ENCODE assay signal across 12 mouse cellular contexts in the genomic region with DNA sequence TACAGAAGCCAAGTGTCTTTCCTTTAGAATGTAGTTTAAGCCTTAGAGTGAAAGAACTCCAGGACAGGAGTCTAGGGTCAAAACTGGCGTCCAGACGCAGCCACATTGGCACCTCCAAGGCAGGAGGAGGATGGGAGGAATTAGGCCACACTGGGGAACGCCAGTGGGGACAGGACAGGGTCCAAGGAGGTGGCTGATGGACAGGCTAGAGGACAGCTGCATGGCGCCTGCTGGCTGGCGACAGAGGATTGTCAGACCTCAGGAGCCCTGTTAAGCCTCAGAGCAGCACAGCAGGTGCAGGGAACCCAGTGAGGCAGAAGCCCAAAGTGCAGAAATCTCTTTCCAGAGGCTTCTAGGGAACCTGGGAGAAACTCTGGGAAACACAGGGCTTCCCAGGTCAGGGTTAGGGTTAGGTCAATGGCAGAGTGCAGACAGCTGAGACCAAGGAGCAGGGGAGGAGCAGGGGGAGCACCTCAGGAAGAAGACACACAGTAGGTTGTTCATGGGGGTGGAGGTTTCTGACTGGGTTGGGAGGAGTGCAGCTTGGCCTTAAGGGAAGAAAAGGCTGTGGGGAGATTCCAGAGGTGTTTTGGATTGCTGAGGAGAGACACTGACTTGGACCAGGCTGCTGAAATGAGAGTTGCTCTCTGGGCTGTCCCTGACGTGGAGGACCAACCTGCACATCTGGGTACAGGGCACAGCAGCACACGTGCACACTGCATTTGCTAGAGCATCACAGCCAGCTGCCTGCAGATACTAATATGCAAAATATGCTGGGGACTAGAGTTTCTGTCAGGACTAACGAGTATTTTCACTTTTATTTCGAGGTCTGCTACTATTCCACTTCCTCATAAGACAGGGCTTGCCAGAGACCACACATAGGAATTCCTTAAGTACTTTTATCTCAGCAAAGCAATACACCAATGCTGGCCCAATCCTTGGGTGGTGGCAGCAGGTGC. TPM values are rescaled to one million over a fixed set of nuclear protein-coding genes. Genes with fewer than 3 reads are reported as not detected.
DNase-seq lines count a peak whose midpoint lies in the region; ATAC-seq and TF ChIP-seq lines count a peak whose summit lies in the region.
"Had no signal": no experiment of that assay in that cellular context is flagged by ENCODE, and none has a peak within 500 bp of the region (broad histone marks: within the 10 kb centered on the region; RNA-seq: fewer than 3 reads in every experiment).

No protein-coding gene starts in this region.

- H3K4me1 ChIP-seq in heart, postnatal 0 days (ENCODE audit: control insufficient read depth, insufficient read depth): peaks cover 31% of the 10 kb centered on the region
- H3K4me1 ChIP-seq in CH12.LX (ENCODE audit: control insufficient read depth in 1 of 2, insufficient read depth in 2 of 2): peaks cover 37 to 60% of the 10 kb centered on the region in 2 experiments
- peaks cover 25% of the 10 kb centered on the region for H3K4me1 ChIP-seq in embryonic facial prominence, embryonic 14.5 days (ENCODE audit: control insufficient read depth, insufficient read depth, low read length)

- peaks cover 10% of the 10 kb centered on the region for H3K79me2 ChIP-seq in CH12.LX (replicated peaks; ENCODE audit: control insufficient read depth, extremely low read depth, insufficient read depth, poor library complexity, severe bottlenecking)

- no peak overlapping the region for H3K27ac ChIP-seq in heart, postnatal 0 days (ENCODE audit: low read depth)
- peak overlapping the region; percentile 34; the same call in 1 of the 2 replicates for H3K27ac ChIP-seq in CH12.LX (ENCODE audit: insufficient read depth, low read depth)
- no peak overlapping the region for H3K27ac ChIP-seq in embryonic facial prominence, embryonic 14.5 days (replicated peaks; ENCODE audit: low read depth, low read length)
- H3K27ac ChIP-seq in layer of hippocampus, adult 2 months: no peak overlapping the region
- H3K27ac ChIP-seq: lung, embryonic 15.5 days; midbrain, embryonic 10.5 days had no signal

- TF ChIP-seq EP300 in heart, postnatal 0 days (IDR thresholded peaks at IDR 0.05; ENCODE audit: low read depth): no peak
- TF ChIP-seq EP300 in CH12.LX (IDR thresholded peaks at IDR 0.05; ENCODE audit: low read length): peak; percentile 87

- in situ Hi-C loops in CH12.LX (cut with MboI; ENCODE audit: low pct_ligation_motif_present, low pct_unique_long_range_greater_than_20kb, low sequenced_read_pairs): no loop called here

- no peaks in the 10 kb centered on the region for H3K9me3 ChIP-seq in heart, postnatal 0 days (replicated peaks; ENCODE audit: control insufficient read depth, low read length)
- no peaks in the 10 kb centered on the region for H3K9me3 ChIP-seq in CH12.LX (replicated peaks; ENCODE audit: low read length)
- no peaks in the 10 kb centered on the region for H3K9me3 ChIP-seq in embryonic facial prominence, embryonic 14.5 days (ENCODE audit: control insufficient read depth, low read length)
- H3K9me3 ChIP-seq: lung, embryonic 15.5 days; midbrain, embryonic 10.5 days had no signal

- TF ChIP-seq CTCF in heart, postnatal 0 days (IDR thresholded peaks at IDR 0.05; ENCODE audit: low read depth): no peak
- TF ChIP-seq CTCF in CH12.LX (conservative IDR thresholded peaks at IDR 0.05 in 1 of 2, IDR thresholded peaks at IDR 0.05 in 1 of 2; ENCODE audit: low read depth in 2 of 2, low read length in 2 of 2): no peak
- TF ChIP-seq CTCF in layer of hippocampus, adult 2 months (conservative IDR thresholded peaks at IDR 0.05): no peak

- intact Hi-C loops in heart, postnatal 10 days (cut with DNase I): no loop called here

- H3K4me2 ChIP-seq in heart, postnatal 0 days (ENCODE audit: low read depth, low read length): no peak overlapping the region
- H3K4me2 ChIP-seq in CH12.LX (ENCODE audit: insufficient read depth, low read depth, poor library complexity, severe bottlenecking): peak overlapping the region; percentile 99
- peak overlapping the region; percentile 92 for H3K4me2 ChIP-seq in embryonic facial prominence, embryonic 14.5 days (ENCODE audit: low read depth, low read length)

- no peak for ATAC-seq in heart, postnatal 0 days (ENCODE audit: insufficient read depth, low read depth)
- ATAC-seq in embryonic facial prominence, embryonic 14.5 days (ENCODE audit: low read depth): no peak

- H3K27me3 ChIP-seq in heart, postnatal 0 days (ENCODE audit: control insufficient read depth, insufficient read depth, low read length): no peaks in the 10 kb centered on the region
- H3K27me3 ChIP-seq in CH12.LX (replicated peaks): no peaks in the 10 kb centered on the region
- no peaks in the 10 kb centered on the region for H3K27me3 ChIP-seq in embryonic facial prominence, embryonic 14.5 days (replicated peaks; ENCODE audit: control insufficient read depth, insufficient read depth, low read length)

- H3K4me3 ChIP-seq in heart, postnatal 0 days (ENCODE audit: low read depth, low read length): no peak overlapping the region
- H3K4me3 ChIP-seq in CH12.LX (replicated peaks in 1 of 3; ENCODE audit: low read depth in 2 of 3, low read length in 2 of 3, poor library complexity in 1 of 3): peak overlapping the region; percentile 4 to 78 (median 77)
- no peak overlapping the region for H3K4me3 ChIP-seq in embryonic facial prominence, embryonic 14.5 days (ENCODE audit: low read depth, low read length)
- H3K4me3 ChIP-seq in layer of hippocampus, adult 2 months: no peak overlapping the region
- H3K4me3 ChIP-seq: lung, embryonic 15.5 days; midbrain, embryonic 10.5 days had no signal

- H3K36me3 ChIP-seq in heart, postnatal 0 days (replicated peaks; ENCODE audit: control insufficient read depth, insufficient read depth, low read length): 0 out of 2 replicates have a peak, but pooled peaks cover 11% of the 10 kb centered on the region
- H3K36me3 ChIP-seq in CH12.LX (replicated peaks in 1 of 2; ENCODE audit: control insufficient read depth in 1 of 2, insufficient read depth in 1 of 2, low read length in 1 of 2): peaks cover 0 to 24% of the 10 kb centered on the region in 2 experiments
- H3K36me3 ChIP-seq in embryonic facial prominence, embryonic 14.5 days (ENCODE audit: control insufficient read depth, insufficient read depth, low read length): no peaks in the 10 kb centered on the region
- H3K36me3 ChIP-seq: lung, embryonic 15.5 days; midbrain, embryonic 10.5 days had no signal

- no peak for TF ChIP-seq POLR2A in CH12.LX (IDR thresholded peaks at IDR 0.05; ENCODE audit: low read depth, low read length)

- dilution Hi-C loops in CH12.LX (cut with MboI; ENCODE audit: extremely low pct_ligation_motif_present, extremely low pct_unique_long_range_greater_than_20kb, low sequenced_read_pairs): no loop called here

- 70% methylated on average over 9 of the region's 9 CpGs for WGBS in heart, postnatal 0 days
- WGBS in embryonic facial prominence, embryonic 14.5 days: 68% methylated on average over 9 of the region's 9 CpGs

- no peak for DNase-seq in heart, postnatal 0 days (ENCODE audit: low spot score)
- DNase-seq in heart, postnatal 10 days: no peak
- DNase-seq in CH12.LX (ENCODE audit: extremely low read depth): peak; percentile 84
- DNase-seq in embryonic facial prominence, embryonic 14.5 days (ENCODE audit: low spot score): peak; percentile 63
- peak; percentile 21 for DNase-seq in retina, embryonic 14.5 days (ENCODE audit: low spot score)
- no peak for DNase-seq in urinary bladder, postnatal 14 days (ENCODE audit: low spot score)
- DNase-seq in layer of hippocampus, adult 2 months (ENCODE audit: low spot score in 2 of 2): no peak
- DNase-seq: cerebellum, adult 8-10 months; kidney, adult 11 months; kidney, postnatal 14 days had no signal

- 0 out of 2 replicates have a peak overlapping the region, but pooled peaks have one; percentile 2 for H3K9ac ChIP-seq in heart, postnatal 0 days (replicated peaks; ENCODE audit: low read depth, low read length)
- 0 out of 2 replicates have a peak overlapping the region, but pooled peaks have one; percentile 15 for H3K9ac ChIP-seq in CH12.LX (ENCODE audit: insufficient read depth, low read depth)
- H3K9ac ChIP-seq in embryonic facial prominence, embryonic 14.5 days (ENCODE audit: low read depth, low read length): no peak overlapping the region
- H3K9ac ChIP-seq: lung, embryonic 15.5 days had no signal

- no peak for TF ChIP-seq RAD21 in CH12.LX (IDR thresholded peaks at IDR 0.05; ENCODE audit: low read depth, low read length)

TF ChIP-seq in CH12.LX, 34 proteins besides CTCF, POLR2A, EP300 and RAD21 (continues in another document):
- no peak for TF ChIP-seq NRF1 (IDR thresholded peaks at IDR 0.05; ENCODE audit: low read depth, low read length)
- TF ChIP-seq MAFK (IDR thresholded peaks at IDR 0.05; ENCODE audit: insufficient replicate concordance, low read length): 0 out of 2 replicates have a peak, but pooled peaks have one; percentile 31
- peak; percentile 100 for TF ChIP-seq BHLHE40 (IDR thresholded peaks at IDR 0.05; ENCODE audit: low read depth, low read length)
- TF ChIP-seq MAX (IDR thresholded peaks at IDR 0.05; ENCODE audit: low read length): peak; percentile 95
- TF ChIP-seq CHD1 (IDR thresholded peaks at IDR 0.05; ENCODE audit: low read depth, low read length): no peak
- peak; percentile 99 for TF ChIP-seq ETS1 (conservative IDR thresholded peaks at IDR 0.05; ENCODE audit: low read depth, low read length)
- no peak for TF ChIP-seq POLR2AphosphoS2 (IDR thresholded peaks at IDR 0.05; ENCODE audit: low read depth, low read length)
- TF ChIP-seq JUN (IDR thresholded peaks at IDR 0.05; ENCODE audit: insufficient read depth, low read depth, low read length): 0 out of 2 replicates have a peak, but pooled peaks have one; percentile 13

RNA-seq across cellular contexts. Expression of a gene that starts 2.9 kb away (rescaled TPM):
- 5.7 and 51.1 TPM in 2 replicates for total RNA-seq in heart, postnatal 0 days (2014; rRNA removed; ENCODE audit: low replicate concordance)
- 13.7 and 14.7 TPM in 2 replicates for polyA plus RNA-seq in heart, postnatal 0 days (2015; fragmentation: Nextera tagmentation; extraction: Ambion mirVana)
- total RNA-seq in heart, postnatal 10 days (2021): 10 to 100 TPM in 1 of 2 experiments, 1 to 10 TPM in 1; 8.6 to 11.7 TPM
- total RNA-seq in CH12.LX (2012; rRNA removed) (30.5 and 38.7 TPM in 2 replicates), CH12.LX (2014; rRNA removed) (16.9 and 21.3 TPM in 2 replicates)
- polyA plus RNA-seq in CH12.LX (2012; ENCODE audit: insufficient read length, low read depth): 32.3 and 42.8 TPM in 2 replicates
- 19.7 and 21.2 TPM in 2 replicates for polyA plus RNA-seq in embryonic facial prominence, embryonic 14.5 days (2014; fragmentation: Nextera tagmentation; extraction: Ambion mirVana)
- total RNA-seq in layer of hippocampus, adult 2 months (2021): 1 to 10 TPM; 2.0 to 2.7 TPM

RNA-seq across cellular contexts. Expression of a gene that starts 48.4 kb away (rescaled TPM):
- total RNA-seq in heart, postnatal 0 days (2014; rRNA removed; ENCODE audit: low replicate concordance): 19.8 and 24.6 TPM in 2 replicates
- 35.3 and 35.7 TPM in 2 replicates for polyA plus RNA-seq in heart, postnatal 0 days (2015; fragmentation: Nextera tagmentation; extraction: Ambion mirVana)
- 10 to 100 TPM; 44.2 TPM for total RNA-seq in heart, postnatal 10 days (2021)
- total RNA-seq in CH12.LX (2012; rRNA removed) (2.5 and 3.1 TPM in 2 replicates), CH12.LX (2014; rRNA removed) (1.5 and 1.6 TPM in 2 replicates)
- 3.9 and 4.4 TPM in 2 replicates for polyA plus RNA-seq in CH12.LX (2012; ENCODE audit: insufficient read length, low read depth)
- 30.8 and 32.6 TPM in 2 replicates for polyA plus RNA-seq in embryonic facial prominence, embryonic 14.5 days (2014; fragmentation: Nextera tagmentation; extraction: Ambion mirVana)
- total RNA-seq in layer of hippocampus, adult 2 months (2021): 10 to 100 TPM; 51.1 to 55.7 TPM

Comparison
In these comparisons a context has a peak if more than half of its experiments do, and no peak if none do; other contexts are left out.
1. DNase-seq: peak in CH12.LX (single experiment), embryonic facial prominence, embryonic 14.5 days (single experiment) and retina, embryonic 14.5 days (single experiment); none in heart, postnatal 0 days (single experiment), heart, postnatal 10 days (0 of 2), urinary bladder, postnatal 14 days (single experiment) and layer of hippocampus, adult 2 months (0 of 2).
2. H3K4me3 ChIP-seq: peak in CH12.LX (3 of 3); none in heart, postnatal 0 days (single experiment), embryonic facial prominence, embryonic 14.5 days (single experiment) and layer of hippocampus, adult 2 months (single experiment).